Mouse (Mus musculus) neural tube, embryonic 12.5 days (tissue): Measurements from ENCODE around the gene Cldn20. TPM values are rescaled to one million over a fixed set of nuclear protein-coding genes. Genes with fewer than 3 reads are reported as not detected.

Experiments
- ATAC-seq: fragments of 200-750 bp; cut with Nextera tagmentation; 2 replicates; pipeline ENCODE4 v1.8.0; 2017; ENCODE audit warnings: low read depth, mild to moderate bottlenecking, moderate TSS enrichment, moderate library complexity; ENCODE audit not compliant: low FRiP score
- H3K27ac ChIP-seq: fragments of 300-500 bp; sonication (generic); 2 replicates; pipeline ENCODE4 v1.5.1; 2016
- H3K27me3 ChIP-seq: fragments of 300-500 bp; sonication (generic); replicated peaks from 2 replicates; pipeline ENCODE4 v1.6.1; 2016; ENCODE audit warnings: mild to moderate bottlenecking
- H3K36me3 ChIP-seq: fragments of 300-500 bp; sonication (generic); 2 replicates; pipeline ENCODE4 v1.6.1; 2016; ENCODE audit warnings: mild to moderate bottlenecking
- H3K4me1 ChIP-seq: fragments of 300-500 bp; sonication (generic); 2 replicates; pipeline ENCODE4 v1.6.1; 2016
- H3K4me2 ChIP-seq: fragments of 300-500 bp; sonication (generic); replicated peaks from 2 replicates; pipeline ENCODE4 v1.6.1; 2016; ENCODE audit warnings: mild to moderate bottlenecking
- H3K4me3 ChIP-seq: fragments of 300-500 bp; sonication (generic); 2 replicates; pipeline ENCODE4 v1.5.1; 2016
- H3K9ac ChIP-seq: fragments of 300-500 bp; sonication (generic); 2 replicates; pipeline ENCODE4 v1.6.1; 2016; ENCODE audit warnings: mild to moderate bottlenecking
- H3K9me3 ChIP-seq: fragments of 300-500 bp; sonication (generic); 2 replicates; pipeline ENCODE4 v1.6.1; 2016; ENCODE audit warnings: mild to moderate bottlenecking
- WGBS: fragments of 180-500 bp; shearing (Covaris S2); methylation state at CpG from one replicate; pipeline ENCODE4 v1.1.7; 2016; 5-methylcytosine and 5-hydroxymethylcytosine counted together
- polyA plus RNA-seq: library from polyadenylated mRNA; unstranded; fragments of >200 nt; fragmentation: Nextera tagmentation; extraction: Ambion mirVana; gene quantifications from 2 replicates; pipeline ENCODE4 v1.2.1, GENCODE M21; 2016

Cldn20 gene
- polyA plus RNA-seq, 1 experiment from 2014 or later: not detected

- WGBS: 95% methylated on average over 8 of the region's 8 CpGs
- no peak overlapping the region for H3K9ac ChIP-seq
- H3K4me1 ChIP-seq: no peaks in the 10 kb centered on the region
- no peak overlapping the region for H3K4me3 ChIP-seq
- ATAC-seq: no peak
- no peak overlapping the region for H3K27ac ChIP-seq
- H3K36me3 ChIP-seq: no peaks in the 10 kb centered on the region
- H3K9me3 ChIP-seq: no peaks in the 10 kb centered on the region
- H3K4me2 ChIP-seq: no peak overlapping the region
- H3K27me3 ChIP-seq: no peaks in the 10 kb centered on the region
Measured at GRCm38 (mm10) chr17:3499468-3499867, 32.9 kb upstream of the Cldn20 start.

GRCm38 (mm10) chr17:3500076-3500475 is 32.3 kb upstream of the Cldn20 start:
- Histone ChIP-seq H3K27me3 (no peaks in the 10 kb centered on the region), H3K4me3 (no peak overlapping the region), H3K4me2 (no peak overlapping the region), H3K9me3 (no peaks in the 10 kb centered on the region), H3K4me1 (no peaks in the 10 kb centered on the region), H3K9ac (no peak overlapping the region), H3K36me3 (no peaks in the 10 kb centered on the region), H3K27ac (no peak overlapping the region)
- no peak for ATAC-seq
- WGBS: 93% methylated on average over 6 of the region's 6 CpGs

- 89% methylated on average over 4 of the region's 4 CpGs for WGBS
Measured at GRCm38 (mm10) chr17:3500936-3501335, 31.4 kb upstream of the Cldn20 start.

GRCm38 (mm10) chr17:3505711-3506110 is 26.6 kb upstream of the Cldn20 start:
- Histone ChIP-seq H3K27ac (no peak overlapping the region), H3K4me2 (no peak overlapping the region), H3K36me3 (no peaks in the 10 kb centered on the region), H3K27me3 (no peaks in the 10 kb centered on the region), H3K4me3 (no peak overlapping the region), H3K9ac (no peak overlapping the region), H3K4me1 (no peaks in the 10 kb centered on the region), H3K9me3 (no peaks in the 10 kb centered on the region)
- 78% methylated on average over 1 of the region's 1 CpGs for WGBS
- no peak for ATAC-seq

More at GRCm38 (mm10) chr17:3500936-3501335, 31.4 kb upstream of the Cldn20 start:
- H3K4me2 ChIP-seq: no peak overlapping the region
- no peak overlapping the region for H3K4me3 ChIP-seq
- H3K9ac ChIP-seq: no peak overlapping the region
- ATAC-seq: no peak
- no peaks in the 10 kb centered on the region for H3K4me1 ChIP-seq
- no peaks in the 10 kb centered on the region for H3K27me3 ChIP-seq
- H3K9me3 ChIP-seq: no peaks in the 10 kb centered on the region
- H3K27ac ChIP-seq: no peak overlapping the region
- no peaks in the 10 kb centered on the region for H3K36me3 ChIP-seq

- Histone ChIP-seq H3K4me1 (no peaks in the 10 kb centered on the region), H3K27ac (no peak overlapping the region), H3K36me3 (no peaks in the 10 kb centered on the region), H3K9ac (no peak overlapping the region), H3K4me3 (no peak overlapping the region), H3K27me3 (no peaks in the 10 kb centered on the region), H3K9me3 (no peaks in the 10 kb centered on the region), H3K4me2 (no peak overlapping the region)
- ATAC-seq: no peak
- 94% methylated on average over 8 of the region's 8 CpGs for WGBS
Measured at GRCm38 (mm10) chr17:3506508-3506907, 25.8 kb upstream of the Cldn20 start.

GRCm38 (mm10) chr17:3509841-3510240 is 22.5 kb upstream of the Cldn20 start:
- no peak overlapping the region for H3K4me2 ChIP-seq
- ATAC-seq: peak; percentile 77; the same call in 1 of the 2 replicates

GRCm38 (mm10) chr17:3514316-3514715 is 18.0 kb upstream of the Cldn20 start:
- Histone ChIP-seq H3K4me3 (no peak overlapping the region), H3K9ac (no peak overlapping the region), H3K4me1 (no peaks in the 10 kb centered on the region), H3K27me3 (no peaks in the 10 kb centered on the region), H3K4me2 (no peak overlapping the region), H3K9me3 (no peaks in the 10 kb centered on the region), H3K36me3 (0 out of 2 replicates have a peak, but pooled peaks cover under 1% of the 10 kb centered on the region), H3K27ac (no peak overlapping the region)
- no peak for ATAC-seq
- 89% methylated on average over 5 of the region's 5 CpGs for WGBS

More at GRCm38 (mm10) chr17:3509841-3510240, 22.5 kb upstream of the Cldn20 start:
- WGBS: 14% methylated on average over 1 of the region's 1 CpGs
- H3K9me3 ChIP-seq: no peaks in the 10 kb centered on the region
- H3K4me3 ChIP-seq: no peak overlapping the region
- H3K27ac ChIP-seq: no peak overlapping the region
- no peaks in the 10 kb centered on the region for H3K4me1 ChIP-seq
- H3K36me3 ChIP-seq: no peaks in the 10 kb centered on the region
- H3K9ac ChIP-seq: no peak overlapping the region
- H3K27me3 ChIP-seq: no peaks in the 10 kb centered on the region

- H3K4me2 ChIP-seq: no peak overlapping the region
- 90% methylated on average over 8 of the region's 8 CpGs for WGBS
- H3K4me3 ChIP-seq: no peak overlapping the region
- ATAC-seq: no peak
- H3K9ac ChIP-seq: no peak overlapping the region
- no peaks in the 10 kb centered on the region for H3K4me1 ChIP-seq
- H3K27ac ChIP-seq: no peak overlapping the region
- no peaks in the 10 kb centered on the region for H3K27me3 ChIP-seq
- 0 out of 2 replicates have a peak, but pooled peaks cover 3% of the 10 kb centered on the region for H3K36me3 ChIP-seq
- H3K9me3 ChIP-seq: no peaks in the 10 kb centered on the region
Measured at GRCm38 (mm10) chr17:3515851-3516250, 16.5 kb upstream of the Cldn20 start.

- Histone ChIP-seq H3K27ac (no peak overlapping the region), H3K27me3 (no peaks in the 10 kb centered on the region), H3K4me3 (no peak overlapping the region), H3K4me2 (no peak overlapping the region), H3K9me3 (no peaks in the 10 kb centered on the region), H3K36me3 (0 out of 2 replicates have a peak, but pooled peaks cover 3% of the 10 kb centered on the region), H3K9ac (no peak overlapping the region), H3K4me1 (no peaks in the 10 kb centered on the region)
- ATAC-seq: no peak
- WGBS: 35% methylated on average over 9 of the region's 9 CpGs
Measured at GRCm38 (mm10) chr17:3516406-3516805, 15.9 kb upstream of the Cldn20 start.

GRCm38 (mm10) chr17:3520344-3520743 is 12.0 kb upstream of the Cldn20 start:
- no peak overlapping the region for H3K4me3 ChIP-seq
- H3K36me3 ChIP-seq: peaks cover 3% of the 10 kb centered on the region; the same call in 1 of the 2 replicates
- no peaks in the 10 kb centered on the region for H3K4me1 ChIP-seq
- no peak overlapping the region for H3K4me2 ChIP-seq
- no peaks in the 10 kb centered on the region for H3K9me3 ChIP-seq
- WGBS: 95% methylated on average over 5 of the region's 5 CpGs
- H3K27me3 ChIP-seq: no peaks in the 10 kb centered on the region
- H3K27ac ChIP-seq: no peak overlapping the region
- no peak overlapping the region for H3K9ac ChIP-seq
- ATAC-seq: no peak

- 81% methylated on average over 6 of the region's 6 CpGs for WGBS
- H3K27ac ChIP-seq: no peak overlapping the region
- H3K27me3 ChIP-seq: no peaks in the 10 kb centered on the region
- H3K36me3 ChIP-seq: peaks cover 3% of the 10 kb centered on the region; the same call in 1 of the 2 replicates
- no peak overlapping the region for H3K9ac ChIP-seq
- H3K9me3 ChIP-seq: no peaks in the 10 kb centered on the region
- no peak for ATAC-seq
- H3K4me1 ChIP-seq: no peaks in the 10 kb centered on the region
- H3K4me3 ChIP-seq: no peak overlapping the region
- H3K4me2 ChIP-seq: no peak overlapping the region
Measured at GRCm38 (mm10) chr17:3527841-3528471, 4.4 kb upstream of the Cldn20 start.

GRCm38 (mm10) chr17:3529523-3529922 is 2.8 kb upstream of the Cldn20 start:
- H3K4me1 ChIP-seq: no peaks in the 10 kb centered on the region
- no peak overlapping the region for H3K9ac ChIP-seq
- no peaks in the 10 kb centered on the region for H3K9me3 ChIP-seq
- no peak for ATAC-seq
- H3K4me2 ChIP-seq: no peak overlapping the region
- peaks cover 3% of the 10 kb centered on the region; the same call in 1 of the 2 replicates for H3K36me3 ChIP-seq
- no peak overlapping the region for H3K4me3 ChIP-seq
- WGBS: 82% methylated on average over 3 of the region's 3 CpGs
- H3K27me3 ChIP-seq: no peaks in the 10 kb centered on the region
- H3K27ac ChIP-seq: no peak overlapping the region

GRCm38 (mm10) chr17:3530549-3530948 is 1.8 kb upstream of the Cldn20 start:
- 72% methylated on average over 7 of the region's 7 CpGs for WGBS
- no peak for ATAC-seq

More at GRCm38 (mm10) chr17:3530549-3530948, 1.8 kb upstream of the Cldn20 start:
- Histone ChIP-seq H3K9me3 (no peaks in the 10 kb centered on the region), H3K36me3 (peaks cover 3% of the 10 kb centered on the region; the same call in 1 of the 2 replicates), H3K4me2 (no peak overlapping the region), H3K4me3 (no peak overlapping the region), H3K4me1 (no peaks in the 10 kb centered on the region), H3K27ac (no peak overlapping the region), H3K27me3 (no peaks in the 10 kb centered on the region), H3K9ac (no peak overlapping the region)
